Mouse (Mus musculus) kidney, adult 2 months (tissue): Measurements from ENCODE around the gene Serinc3. TPM values are rescaled to one million over a fixed set of nuclear protein-coding genes. Genes with fewer than 3 reads are reported as not detected.

ENCODE experiments used
- DNase-seq: peaks from one replicate; pipeline ENCODE4 v3.0.0; 2021
- H3K27ac ChIP-seq: fragments of 200-500 bp; 2 replicates; pipeline ENCODE4 v1.5.1; 2012; ENCODE audit warnings: low read depth, low read length, control low read depth, inconsistent platforms; ENCODE audit not compliant: insufficient read depth
- H3K27me3 ChIP-seq: fragments of 200-500 bp; replicated peaks from 2 replicates; pipeline ENCODE4 v1.6.1; 2012; ENCODE audit warnings: mild to moderate bottlenecking, moderate library complexity, low read length, inconsistent platforms; ENCODE audit not compliant: control insufficient read depth, insufficient read depth
- H3K36me3 ChIP-seq: fragments of 200-500 bp; 2 replicates; pipeline ENCODE4 v1.6.1; 2012; ENCODE audit warnings: mild to moderate bottlenecking, moderate library complexity, low read length, inconsistent platforms; ENCODE audit not compliant: control insufficient read depth, insufficient read depth
- H3K4me1 ChIP-seq: fragments of 200-500 bp; 2 replicates; pipeline ENCODE4 v1.6.1; 2011; ENCODE audit warnings: low read length; ENCODE audit not compliant: control insufficient read depth, insufficient read depth
- H3K4me3 ChIP-seq: fragments of 200-500 bp; 2 replicates; pipeline ENCODE4 v1.5.1; 2011; ENCODE audit warnings: mild to moderate bottlenecking, low read depth, low read length, control low read depth; ENCODE audit not compliant: insufficient read depth
- CTCF ChIP-seq: fragments of 200-500 bp; conservative IDR thresholded peaks from 2 replicates; pipeline ENCODE4 v1.5.1; 2011; ENCODE audit warnings: low read depth, mild to moderate bottlenecking, control low read depth, low read length, moderate library complexity, mixed read lengths; ENCODE audit not compliant: insufficient read depth, insufficient read length
- POLR2A ChIP-seq: fragments of 200-500 bp; IDR thresholded peaks from one replicate; pipeline ENCODE4 v1.6.1; 2011; ENCODE audit warnings: low read depth, low read length, control low read depth
- WGBS: fragments of 180-500 bp; shearing (Covaris S2); methylation state at CpG from one replicate; pipeline ENCODE4 v1.1.7; 2018; 5-methylcytosine and 5-hydroxymethylcytosine counted together
- polyA plus RNA-seq: library from polyadenylated mRNA; depleted of rRNA; stranded (reverse); fragments of >200 nt; gene quantifications from 2 replicates; pipeline ENCODE4 v1.2.3, GENCODE M21; 2012

Serinc3 gene
- polyA plus RNA-seq, 1 experiment, result 357 TPM

- TF ChIP-seq POLR2A (no peak), CTCF (no peak)
- H3K36me3 ChIP-seq, result no peaks in the 10 kb centered on the region; the same call in 1 of the 2 replicates
- no peak for DNase-seq
- 95% methylated on average over 5 of the region's 5 CpGs for WGBS
- H3K4me3 ChIP-seq, result no peak overlapping the region
- H3K27me3 ChIP-seq, result no peaks in the 10 kb centered on the region
- H3K4me1 ChIP-seq, result no peaks in the 10 kb centered on the region
- H3K27ac ChIP-seq, result no peak overlapping the region
Observed at GRCm38 (mm10) chr2:163613206-163613605, 31.7 kb downstream of the Serinc3 start.

- peaks cover 1% of the 10 kb centered on the region; the same call in 1 of the 2 replicates for H3K36me3 ChIP-seq
- no peaks in the 10 kb centered on the region for H3K4me1 ChIP-seq
- no peak for DNase-seq
- 77% methylated on average over 9 of the region's 9 CpGs for WGBS
- no peaks in the 10 kb centered on the region for H3K27me3 ChIP-seq
- no peak overlapping the region for H3K4me3 ChIP-seq
- TF ChIP-seq CTCF (no peak), POLR2A (no peak)
- H3K27ac ChIP-seq, result no peak overlapping the region
Observed at GRCm38 (mm10) chr2:163611176-163611575, 33.8 kb downstream of the Serinc3 start.

- H3K27me3 ChIP-seq, result no peaks in the 10 kb centered on the region
- no peak overlapping the region for H3K27ac ChIP-seq
- no peak for TF ChIP-seq CTCF
- TF ChIP-seq POLR2A, result no peak
- H3K36me3 ChIP-seq, result peaks cover 1% of the 10 kb centered on the region; the same call in 1 of the 2 replicates
- no peak overlapping the region for H3K4me3 ChIP-seq
- DNase-seq, result no peak
- WGBS, result 89% methylated on average over 12 of the region's 12 CpGs
- no peaks in the 10 kb centered on the region for H3K4me1 ChIP-seq
Observed at GRCm38 (mm10) chr2:163609281-163609975, 35.5 kb downstream of the Serinc3 start.

GRCm38 (mm10) chr2:163608008-163608407, 36.9 kb downstream of the Serinc3 start:
- H3K27ac ChIP-seq, result no peak overlapping the region
- DNase-seq, result no peak
- WGBS, result 88% methylated on average over 7 of the region's 7 CpGs
- H3K27me3 ChIP-seq, result no peaks in the 10 kb centered on the region
- H3K36me3 ChIP-seq, result peaks cover 1% of the 10 kb centered on the region; the same call in 1 of the 2 replicates
- no peak for TF ChIP-seq CTCF
- no peak for TF ChIP-seq POLR2A
- H3K4me3 ChIP-seq, result no peak overlapping the region
- no peaks in the 10 kb centered on the region for H3K4me1 ChIP-seq

- DNase-seq, result no peak
- Histone ChIP-seq H3K36me3 (peaks cover 1% of the 10 kb centered on the region; the same call in 1 of the 2 replicates), H3K4me3 (no peak overlapping the region), H3K27ac (no peak overlapping the region), H3K4me1 (peaks cover 3% of the 10 kb centered on the region; the same call in 1 of the 2 replicates), H3K27me3 (no peaks in the 10 kb centered on the region)
- WGBS, result 88% methylated on average over 7 of the region's 7 CpGs
- no peak for TF ChIP-seq POLR2A
Observed at GRCm38 (mm10) chr2:163606161-163606560, 38.8 kb downstream of the Serinc3 start.

GRCm38 (mm10) chr2:163602101-163602971, 42.6 kb downstream of the Serinc3 start, which contains the start of gene Ttpal:
TSS of gene Ttpal (plus strand) at chr2:163602314.
- TF ChIP-seq POLR2A, result peak; percentile 40
- peak; percentile 65 for TF ChIP-seq CTCF
- H3K27me3 ChIP-seq, result no peaks in the 10 kb centered on the region
- H3K4me1 ChIP-seq, result peaks cover 4% of the 10 kb centered on the region
- H3K27ac ChIP-seq, result peak within 1 kb of the TSS; percentile 61
- DNase-seq, result peak; percentile 92
- WGBS, result under 1% methylated on average over 57 of the region's 57 CpGs
- no peaks in the 10 kb centered on the region for H3K36me3 ChIP-seq
- peak within 1 kb of the TSS; percentile 83 for H3K4me3 ChIP-seq

- Histone ChIP-seq H3K27ac (peak overlapping the region; percentile 6; the same call in 1 of the 2 replicates), H3K36me3 (no peaks in the 10 kb centered on the region), H3K27me3 (no peaks in the 10 kb centered on the region), H3K4me1 (peaks cover 9% of the 10 kb centered on the region), H3K4me3 (peak overlapping the region; percentile 83; the same call in 1 of the 2 replicates)
- 64% methylated on average over 7 of the region's 7 CpGs for WGBS
- TF ChIP-seq POLR2A, result no peak
- TF ChIP-seq CTCF, result no peak
- no peak for DNase-seq
Observed at GRCm38 (mm10) chr2:163601712-163602100, 43.2 kb downstream of the Serinc3 start.
